Mouse (Mus musculus): Measurements from ENCODE around the gene Pdzd2.
A peak's percentile ranks its signal among the peaks of the same experiment; 100 is the strongest.

The Pdzd2 gene

GRCm38 (mm10) chr15:12571168-12571567 lies 168.6 kb downstream of the Pdzd2 start:
- DNase-seq, result no peak

- no peak for DNase-seq
Observed at GRCm38 (mm10) chr15:12566637-12567440, 172.9 kb downstream of the Pdzd2 start.

- DNase-seq, result no peak
Observed at GRCm38 (mm10) chr15:12565281-12565680, 174.4 kb downstream of the Pdzd2 start.

DNA sequence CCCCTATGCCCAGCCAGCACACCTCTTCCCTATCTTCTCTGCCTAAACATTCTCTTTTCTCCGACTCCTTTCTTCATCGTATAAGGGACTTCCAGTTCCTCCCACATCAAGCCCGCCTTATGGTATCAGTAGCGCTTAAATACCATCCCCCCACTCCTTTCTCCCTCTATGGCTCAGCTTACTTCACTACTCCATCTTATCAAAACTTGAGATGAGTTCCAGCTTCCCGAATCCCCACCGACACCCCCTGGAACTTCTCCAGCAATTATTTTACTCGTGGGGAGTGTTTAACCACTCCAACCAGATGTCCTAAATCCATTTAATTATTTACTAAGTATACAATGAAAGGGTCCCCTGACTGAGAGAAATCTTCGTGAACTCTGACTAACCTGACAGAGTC lies 179.2 kb downstream of the Pdzd2 start:
- DNase-seq, result no peak

GRCm38 (mm10) chr15:12557663-12558436 lies 181.9 kb downstream of the Pdzd2 start:
- no peak for DNase-seq

DNA sequence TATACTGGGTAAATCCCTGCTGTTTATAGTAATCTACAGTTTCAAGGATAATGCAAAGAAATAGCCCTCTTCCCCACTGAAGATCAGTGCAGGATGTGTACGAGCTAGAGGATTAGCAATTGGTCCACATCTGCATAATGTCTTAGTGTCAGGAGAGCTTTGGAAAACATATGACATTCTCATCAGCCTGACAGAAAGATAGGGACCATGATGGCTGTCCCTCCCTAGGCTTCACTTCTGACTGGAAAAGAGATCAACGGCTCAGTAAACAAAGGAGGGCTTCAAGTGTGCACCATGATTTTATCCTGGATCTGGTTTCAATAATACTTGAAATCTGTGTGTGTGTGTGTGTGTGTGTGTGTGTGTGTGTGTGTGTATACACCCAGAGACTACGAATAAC lies 186.5 kb downstream of the Pdzd2 start:
- DNase-seq, result no peak

- peak; percentile 34 for DNase-seq
Observed at GRCm38 (mm10) chr15:12550919-12551318, 188.8 kb downstream of the Pdzd2 start.

- no peak for DNase-seq
Observed at GRCm38 (mm10) chr15:12550376-12550775, 189.3 kb downstream of the Pdzd2 start.

- DNase-seq, result peak; percentile 16
Observed at GRCm38 (mm10) chr15:12549919-12550305, 189.8 kb downstream of the Pdzd2 start.

DNA sequence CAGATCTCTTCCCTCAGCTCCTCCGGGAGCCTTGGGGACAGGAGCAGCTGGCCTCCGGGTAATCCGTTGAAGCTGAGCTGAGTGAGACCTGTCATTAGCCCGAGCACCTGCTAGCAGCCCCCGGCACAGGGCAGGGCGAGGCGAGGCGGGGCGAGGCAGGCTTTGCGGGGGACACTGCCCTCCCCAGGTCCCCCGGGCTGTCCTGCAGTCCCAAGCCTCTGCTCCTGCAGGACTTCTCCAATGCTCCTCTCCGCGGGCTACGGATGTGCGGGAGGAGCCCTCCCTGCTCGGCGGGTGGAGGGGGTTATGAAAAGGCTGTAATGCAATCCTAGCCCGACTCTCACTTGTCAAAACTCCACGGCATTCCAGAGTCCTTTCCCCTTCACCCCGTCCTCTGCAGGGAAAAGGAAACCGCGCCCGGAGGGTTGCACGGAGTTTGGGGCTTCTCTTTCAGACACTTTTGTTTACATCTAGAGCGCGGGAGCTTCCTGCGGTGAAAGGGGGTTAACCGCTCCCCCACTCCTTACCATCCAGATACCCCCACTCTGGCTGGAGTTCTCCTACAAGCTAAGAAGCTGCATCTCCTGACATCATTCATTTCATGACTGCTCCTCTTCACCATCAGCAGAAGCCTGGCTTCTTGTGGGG lies 190.3 kb downstream of the Pdzd2 start:
- DNase-seq, result peak; percentile 34

GRCm38 (mm10) chr15:12548696-12549095 lies 191.0 kb downstream of the Pdzd2 start:
- no peak for DNase-seq

DNA sequence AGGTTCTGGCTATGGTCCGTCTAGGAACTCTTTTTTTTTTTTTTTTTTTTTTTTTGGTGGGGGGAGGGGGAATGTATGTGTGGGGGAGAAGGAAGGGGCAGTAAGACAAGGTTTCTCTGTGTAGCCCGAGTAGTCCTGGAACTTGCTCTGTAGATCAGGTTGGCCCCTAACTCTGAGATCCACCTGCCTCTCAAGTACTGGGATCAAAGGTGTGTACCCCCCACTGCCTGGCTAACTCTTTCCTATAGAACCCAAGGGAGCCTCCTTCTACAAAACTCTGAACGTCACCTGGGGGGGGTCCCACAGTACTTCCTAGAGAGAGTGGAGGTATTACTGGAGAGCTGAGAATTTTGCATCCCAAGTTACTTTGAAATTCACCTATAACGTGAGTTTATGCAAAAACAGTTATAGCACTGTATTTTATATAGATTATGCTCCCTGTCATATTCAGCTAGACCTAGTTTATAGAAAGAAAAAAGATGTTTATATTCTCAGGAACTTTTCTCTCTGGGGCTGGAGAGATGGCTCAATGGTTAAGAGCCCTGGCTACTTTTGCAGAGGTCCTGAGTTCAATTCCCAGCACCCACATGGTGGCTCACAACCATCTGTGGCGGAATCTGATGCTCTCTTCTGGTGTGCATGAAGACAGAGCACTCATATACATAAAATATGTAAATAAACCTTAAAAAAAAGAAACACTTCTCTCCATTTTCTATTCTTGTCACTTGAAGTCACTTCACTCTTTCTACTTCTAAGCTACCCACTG lies 191.9 kb downstream of the Pdzd2 start:
- no peak for DNase-seq

DNA sequence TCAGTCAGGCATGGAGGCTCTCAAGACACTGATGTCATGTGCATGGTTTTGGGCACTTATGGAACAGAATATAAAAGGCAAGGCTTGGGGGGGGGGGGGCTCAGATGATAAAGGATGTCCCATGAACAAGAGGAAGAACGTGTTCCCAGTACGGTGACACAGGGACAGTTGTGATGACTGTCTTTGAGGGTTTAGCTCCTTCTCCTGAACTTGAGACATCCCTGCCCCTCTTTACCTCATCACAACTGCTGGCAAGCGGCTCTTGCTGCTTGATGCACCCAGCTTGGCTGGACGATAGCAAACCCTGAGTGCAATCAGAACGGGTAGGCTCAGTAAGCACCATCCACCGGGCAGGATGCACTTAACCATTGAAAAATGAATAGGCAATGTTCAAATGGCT lies 192.9 kb downstream of the Pdzd2 start:
- no peak for DNase-seq

- DNase-seq, result no peak
Observed at GRCm38 (mm10) chr15:12545671-12546070, 194.1 kb downstream of the Pdzd2 start.

DNA sequence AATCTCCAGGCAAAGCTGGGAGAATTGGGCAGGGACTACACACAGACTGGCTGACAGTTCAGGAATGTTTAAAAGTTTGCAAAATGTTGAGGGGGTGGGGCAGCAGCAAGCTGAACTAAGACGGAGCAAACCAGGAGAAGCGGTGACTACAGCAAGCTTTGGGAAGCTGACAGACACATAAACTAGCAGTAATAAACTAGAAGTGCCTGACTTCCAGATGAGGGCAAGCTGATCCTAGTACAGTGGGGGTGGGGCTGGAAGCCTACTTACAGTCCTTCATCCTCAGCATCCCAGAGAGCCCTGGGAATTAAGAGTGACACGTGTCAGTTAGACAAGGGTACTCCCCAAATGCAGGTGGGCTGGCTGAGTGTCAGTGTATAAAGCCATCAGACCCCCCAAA lies 194.5 kb downstream of the Pdzd2 start:
- no peak for DNase-seq

- no peak for DNase-seq
Observed at GRCm38 (mm10) chr15:12543686-12544325, 195.9 kb downstream of the Pdzd2 start.

DNA sequence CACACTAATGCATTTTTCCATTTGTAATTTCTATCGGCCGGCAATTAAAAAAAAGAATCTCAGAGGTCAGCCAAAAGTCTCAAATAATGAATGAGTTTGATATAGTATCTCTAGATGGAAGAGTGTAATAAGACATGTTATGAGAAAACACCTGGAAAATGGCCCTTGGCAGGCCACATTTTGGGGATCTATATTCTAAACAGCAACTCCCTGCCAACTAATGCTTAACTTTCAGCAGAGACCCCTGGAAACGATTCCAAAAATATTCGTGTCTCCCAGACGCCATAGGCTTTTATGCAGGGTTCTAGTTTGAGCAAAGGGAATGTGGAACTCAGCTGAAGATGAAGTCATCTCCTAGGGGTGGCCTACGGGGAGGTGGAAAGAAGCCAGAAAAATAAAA lies 197.4 kb downstream of the Pdzd2 start:
- no peak for DNase-seq

- no peak for DNase-seq
Observed at GRCm38 (mm10) chr15:12539618-12540302, 200.0 kb downstream of the Pdzd2 start.

DNA sequence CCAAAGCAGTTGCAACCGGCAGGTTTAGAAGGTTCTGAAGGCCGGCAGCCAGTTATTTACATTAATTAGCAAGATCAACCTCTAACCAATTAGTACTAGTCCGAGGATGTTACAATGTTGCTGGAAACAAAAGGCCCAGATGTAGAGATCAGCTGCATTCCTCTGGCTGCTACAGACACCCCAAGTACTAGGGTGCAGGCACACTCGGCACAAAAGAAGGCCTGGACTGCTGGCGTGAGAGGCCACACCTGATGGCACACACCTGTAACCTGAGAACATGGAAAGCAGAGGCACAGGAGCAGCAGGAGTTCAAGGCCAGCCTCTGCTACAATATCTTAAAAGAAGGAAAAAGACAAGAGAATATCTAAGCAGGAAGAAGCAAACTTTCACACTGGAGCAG lies 206.5 kb downstream of the Pdzd2 start:
- DNase-seq, result no peak

GRCm38 (mm10) chr15:12532568-12532967 lies 207.2 kb downstream of the Pdzd2 start:
- no peak for DNase-seq

- no peak for DNase-seq
Observed at GRCm38 (mm10) chr15:12522810-12523209, 216.9 kb downstream of the Pdzd2 start.

DNA sequence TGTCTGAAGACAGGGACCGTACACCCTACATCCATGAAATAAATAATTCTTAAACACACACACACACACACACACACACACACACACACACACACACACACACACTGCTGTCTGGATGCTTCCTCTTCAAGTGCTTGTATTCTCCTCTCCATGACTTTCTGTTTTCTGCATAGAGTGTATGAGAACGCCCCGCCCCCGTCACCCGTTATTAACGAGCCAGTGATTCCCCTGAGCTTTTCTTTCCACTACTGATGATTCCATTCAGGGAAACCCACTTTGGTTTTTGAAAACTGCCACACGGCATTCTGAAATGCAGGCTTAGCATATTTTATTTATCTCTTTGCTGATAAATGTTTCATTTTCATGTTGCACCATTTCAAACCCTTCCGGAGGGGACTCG lies 219.4 kb downstream of the Pdzd2 start:
- DNase-seq, result no peak

Data from thymus, postnatal 14 days (tissue).